Mouse (Mus musculus): ENCODE measurements around the gene Fam118a. TPM values are rescaled to one million over a fixed set of nuclear protein-coding genes. Genes with fewer than 3 reads are reported as not detected.

Fam118a gene
- polyA plus RNA-seq, 1 experiment from 2014 or later: 23.6 TPM

GRCm38 (mm10) chr15:85046230-85046950, 17.6 kb downstream of the Fam118a start:
- Histone ChIP-seq H3K36me3 (replicated peaks) (peaks cover 37% of the 10 kb centered on the region), H3K9me3 (no peaks in the 10 kb centered on the region), H3K4me3 (replicated peaks) (no peak overlapping the region), H3K9ac (no peak overlapping the region), H3K4me1 (peaks cover 27% of the 10 kb centered on the region), H3K4me2 (no peak overlapping the region), H3K27ac (no peak overlapping the region), H3K27me3 (peaks cover 25% of the 10 kb centered on the region)
- ATAC-seq (ENCODE audit: low FRiP score): no peak
- 89% methylated on average over 14 of the region's 14 CpGs for WGBS

- WGBS: 89% methylated on average over 4 of the region's 4 CpGs
- Histone ChIP-seq H3K36me3 (replicated peaks) (peaks cover 46% of the 10 kb centered on the region), H3K4me2 (no peak overlapping the region)
Observed at GRCm38 (mm10) chr15:85047865-85048264, 19.1 kb downstream of the Fam118a start.

GRCm38 (mm10) chr15:85049758-85050157, 21.0 kb downstream of the Fam118a start:
- H3K27me3 ChIP-seq: peaks cover 10% of the 10 kb centered on the region
- no peak overlapping the region for H3K4me3 ChIP-seq (replicated peaks)
- no peak overlapping the region for H3K4me2 ChIP-seq
- H3K27ac ChIP-seq: no peak overlapping the region
- WGBS: 100% methylated on average over 1 of the region's 1 CpGs
- no peaks in the 10 kb centered on the region for H3K4me1 ChIP-seq
- H3K36me3 ChIP-seq (replicated peaks): peaks cover 57% of the 10 kb centered on the region
- ATAC-seq (ENCODE audit: low FRiP score): no peak
- no peaks in the 10 kb centered on the region for H3K9me3 ChIP-seq
- no peak overlapping the region for H3K9ac ChIP-seq

More at GRCm38 (mm10) chr15:85047865-85048264, 19.1 kb downstream of the Fam118a start:
- Histone ChIP-seq H3K9ac (no peak overlapping the region), H3K9me3 (no peaks in the 10 kb centered on the region), H3K27me3 (peaks cover 25% of the 10 kb centered on the region), H3K27ac (no peak overlapping the region), H3K4me3 (replicated peaks) (no peak overlapping the region), H3K4me1 (peaks cover 12% of the 10 kb centered on the region)
- no peak for ATAC-seq (ENCODE audit: low FRiP score)

- WGBS: 96% methylated on average over 3 of the region's 3 CpGs
- peaks cover 35% of the 10 kb centered on the region for H3K36me3 ChIP-seq (replicated peaks)
- ATAC-seq (ENCODE audit: low FRiP score): no peak
Observed at GRCm38 (mm10) chr15:85054098-85054497, 25.4 kb downstream of the Fam118a start.

GRCm38 (mm10) chr15:85055186-85055585, 26.4 kb downstream of the Fam118a start:
- H3K4me3 ChIP-seq (replicated peaks): no peak overlapping the region
- WGBS: 85% methylated on average over 4 of the region's 4 CpGs
- no peak for ATAC-seq (ENCODE audit: low FRiP score)
- no peaks in the 10 kb centered on the region for H3K4me1 ChIP-seq
- no peaks in the 10 kb centered on the region for H3K27me3 ChIP-seq
- H3K9ac ChIP-seq: no peak overlapping the region
- no peak overlapping the region for H3K27ac ChIP-seq
- peaks cover 28% of the 10 kb centered on the region for H3K36me3 ChIP-seq (replicated peaks)
- no peaks in the 10 kb centered on the region for H3K9me3 ChIP-seq
- no peak overlapping the region for H3K4me2 ChIP-seq

More at GRCm38 (mm10) chr15:85054098-85054497, 25.4 kb downstream of the Fam118a start:
- no peaks in the 10 kb centered on the region for H3K4me1 ChIP-seq
- H3K4me3 ChIP-seq (replicated peaks): no peak overlapping the region
- no peaks in the 10 kb centered on the region for H3K9me3 ChIP-seq
- H3K27me3 ChIP-seq: no peaks in the 10 kb centered on the region
- no peak overlapping the region for H3K27ac ChIP-seq
- H3K4me2 ChIP-seq: no peak overlapping the region
- no peak overlapping the region for H3K9ac ChIP-seq

- WGBS: 92% methylated on average over 2 of the region's 2 CpGs
- Histone ChIP-seq H3K27me3 (no peaks in the 10 kb centered on the region), H3K4me2 (no peak overlapping the region), H3K36me3 (replicated peaks) (peaks cover 3% of the 10 kb centered on the region), H3K4me3 (replicated peaks) (no peak overlapping the region), H3K9ac (no peak overlapping the region), H3K9me3 (no peaks in the 10 kb centered on the region), H3K27ac (no peak overlapping the region), H3K4me1 (no peaks in the 10 kb centered on the region)
- ATAC-seq (ENCODE audit: low FRiP score): no peak
Observed at GRCm38 (mm10) chr15:85063421-85063820, 34.7 kb downstream of the Fam118a start.

- WGBS: 49% methylated on average over 2 of the region's 2 CpGs
- Histone ChIP-seq H3K27me3 (no peaks in the 10 kb centered on the region), H3K36me3 (replicated peaks) (no peaks in the 10 kb centered on the region), H3K9me3 (no peaks in the 10 kb centered on the region), H3K4me3 (replicated peaks) (no peak overlapping the region), H3K9ac (no peak overlapping the region), H3K4me1 (no peaks in the 10 kb centered on the region), H3K27ac (no peak overlapping the region), H3K4me2 (no peak overlapping the region)
- ATAC-seq (ENCODE audit: low FRiP score): no peak
Observed at GRCm38 (mm10) chr15:85070561-85070960, 41.8 kb downstream of the Fam118a start.

GRCm38 (mm10) chr15:85072651-85073050, 43.9 kb downstream of the Fam118a start:
- H3K9ac ChIP-seq: no peak overlapping the region
- H3K4me3 ChIP-seq (replicated peaks): no peak overlapping the region
- no peak for ATAC-seq (ENCODE audit: low FRiP score)
- no peaks in the 10 kb centered on the region for H3K36me3 ChIP-seq (replicated peaks)
- 83% methylated on average over 2 of the region's 2 CpGs for whole genome bisulfite sequencing
- no peak overlapping the region for H3K27ac ChIP-seq
- no peak overlapping the region for H3K4me2 ChIP-seq
- no peaks in the 10 kb centered on the region for H3K9me3 ChIP-seq
- no peaks in the 10 kb centered on the region for H3K27me3 ChIP-seq
- no peaks in the 10 kb centered on the region for H3K4me1 ChIP-seq

GRCm38 (mm10) chr15:85085641-85086040, 56.9 kb downstream of the Fam118a start:
- Histone ChIP-seq H3K36me3 (replicated peaks) (no peaks in the 10 kb centered on the region), H3K4me3 (replicated peaks) (no peak overlapping the region), H3K9me3 (no peaks in the 10 kb centered on the region), H3K4me1 (no peaks in the 10 kb centered on the region), H3K27ac (no peak overlapping the region), H3K4me2 (no peak overlapping the region), H3K27me3 (no peaks in the 10 kb centered on the region), H3K9ac (no peak overlapping the region)
- 76% methylated on average over 1 of the region's 1 CpGs for WGBS
- ATAC-seq (ENCODE audit: low FRiP score): no peak

Other genes starting within 250 kb of the Fam118a start
- 17.6 and 24.4 TPM in 2 replicates for gene Phf21b, start 172.9 kb upstream of the Fam118a start, polyA plus RNA-seq (2016; fragmentation: Nextera tagmentation; extraction: Ambion mirVana)
- gene Gm29666, start 108.9 kb upstream of the Fam118a start, polyA plus RNA-seq (2016; fragmentation: Nextera tagmentation; extraction: Ambion mirVana): 0.85 and 1.2 TPM in 2 replicates
- gene Nup50, start 105.5 kb upstream of the Fam118a start, polyA plus RNA-seq (2016; fragmentation: Nextera tagmentation; extraction: Ambion mirVana): 64.0 and 72.5 TPM in 2 replicates
- 14.2 and 14.5 TPM in 2 replicates for gene 5031439G07Rik, start 40.4 kb upstream of the Fam118a start, polyA plus RNA-seq (2016; fragmentation: Nextera tagmentation; extraction: Ambion mirVana)
- gene Upk3a, start 11.8 kb upstream of the Fam118a start, polyA plus RNA-seq (2016; fragmentation: Nextera tagmentation; extraction: Ambion mirVana): 0.24 TPM in 1 of 2 replicates, not detected in the other
- gene Smc1b, start 103.0 kb downstream of the Fam118a start, polyA plus RNA-seq (2016; fragmentation: Nextera tagmentation; extraction: Ambion mirVana): 0.17 and 0.24 TPM in 2 replicates
- gene Ribc2, start 103.1 kb downstream of the Fam118a start, polyA plus RNA-seq (2016; fragmentation: Nextera tagmentation; extraction: Ambion mirVana): 0.46 and 0.96 TPM in 2 replicates
- gene Fbln1, start 177.0 kb downstream of the Fam118a start, polyA plus RNA-seq (2016; fragmentation: Nextera tagmentation; extraction: Ambion mirVana): 101 and 112 TPM in 2 replicates

Data from forebrain, embryonic 12.5 days (tissue).